Mouse (Mus musculus) heart, adult 2 months (tissue): Measurements from ENCODE around the gene Efnb1.

Experiments used
- EP300 ChIP-seq: fragments of 200-500 bp; IDR thresholded peaks from 2 replicates; pipeline ENCODE4 v1.6.1; 2011; ENCODE audit warnings: low read depth, low read length, control low read depth; ENCODE audit not compliant: insufficient read depth
- POLR2A ChIP-seq: fragments of 200-500 bp; IDR thresholded peaks from 2 replicates; pipeline ENCODE4 v1.6.1; 2011; ENCODE audit warnings: mild to moderate bottlenecking, low read depth, low read length, control low read depth; ENCODE audit not compliant: insufficient read depth

GRCm38 (mm10) chrX:99191441-99192087 is 55.6 kb downstream of the Efnb1 start:
- TF ChIP-seq POLR2A (no peak), EP300 (no peak)
